Mouse (Mus musculus) hindbrain, embryonic 14.5 days (tissue): ENCODE results near the gene Otog. TPM values are rescaled to one million over a fixed set of nuclear protein-coding genes. Genes with fewer than 3 reads are reported as not detected.

ENCODE experiments used
- ATAC-seq: fragments of 200-750 bp; cut with Nextera tagmentation; 2 replicates; pipeline ENCODE4 v1.8.0; 2017; ENCODE audit warnings: moderate number of reproducible peaks, mild to moderate bottlenecking, moderate TSS enrichment, moderate library complexity; ENCODE audit not compliant: low FRiP score
- DNase-seq: peaks from one replicate; pipeline ENCODE4 v3.0.0-alpha.2; 2015; ENCODE audit warnings: low spot score
- H3K27ac ChIP-seq: fragments of 300-500 bp; sonication (generic); 2 replicates; pipeline ENCODE4 v1.5.1; 2014; ENCODE audit warnings: mild to moderate bottlenecking, moderate library complexity
- H3K27me3 ChIP-seq: fragments of 300-500 bp; sonication (generic); 2 replicates; pipeline ENCODE4 v1.6.1; 2014; ENCODE audit warnings: mild to moderate bottlenecking, low read length, mixed read lengths; ENCODE audit not compliant: control insufficient read depth, insufficient read depth
- H3K36me3 ChIP-seq: fragments of 300-500 bp; sonication (generic); replicated peaks from 2 replicates; pipeline ENCODE4 v1.6.1; 2014; ENCODE audit not compliant: control insufficient read depth, insufficient read depth
- H3K4me1 ChIP-seq: fragments of 300-500 bp; sonication (generic); replicated peaks from 2 replicates; pipeline ENCODE4 v1.6.1; 2014; ENCODE audit warnings: antibody characterized with exemption, low read length, mixed read lengths; ENCODE audit not compliant: control insufficient read depth, insufficient read depth
- H3K4me2 ChIP-seq: fragments of 300-500 bp; sonication (generic); replicated peaks from 2 replicates; pipeline ENCODE4 v1.6.1; 2014; ENCODE audit warnings: mild to moderate bottlenecking, moderate library complexity
- H3K4me3 ChIP-seq: fragments of 300-500 bp; sonication (generic); replicated peaks from 2 replicates; pipeline ENCODE4 v1.5.1; 2014; ENCODE audit warnings: mild to moderate bottlenecking, low read length
- H3K9ac ChIP-seq: fragments of 300-500 bp; sonication (generic); 2 replicates; pipeline ENCODE4 v1.6.1; 2014
- H3K9me3 ChIP-seq: fragments of 300-500 bp; sonication (generic); 2 replicates; pipeline ENCODE4 v1.6.1; 2016; ENCODE audit warnings: low read length; ENCODE audit not compliant: control insufficient read depth
- WGBS: fragments of 180-500 bp; shearing (Covaris S2); extraction: QIAGEN DNeasy Blood & Tissue Kit; methylation state at CpG from one replicate; pipeline ENCODE4 v1.1.7; 2014; 5-methylcytosine and 5-hydroxymethylcytosine counted together
- polyA plus RNA-seq: library from polyadenylated mRNA; unstranded; fragments of >200 nt; fragmentation: Nextera tagmentation; extraction: Ambion mirVana; gene quantifications from 2 replicates; pipeline ENCODE4 v1.2.1, GENCODE M21; 2014

Gene Otog
- polyA plus RNA-seq, 1 experiment from 2014 or later, result 0.11 TPM

DNA sequence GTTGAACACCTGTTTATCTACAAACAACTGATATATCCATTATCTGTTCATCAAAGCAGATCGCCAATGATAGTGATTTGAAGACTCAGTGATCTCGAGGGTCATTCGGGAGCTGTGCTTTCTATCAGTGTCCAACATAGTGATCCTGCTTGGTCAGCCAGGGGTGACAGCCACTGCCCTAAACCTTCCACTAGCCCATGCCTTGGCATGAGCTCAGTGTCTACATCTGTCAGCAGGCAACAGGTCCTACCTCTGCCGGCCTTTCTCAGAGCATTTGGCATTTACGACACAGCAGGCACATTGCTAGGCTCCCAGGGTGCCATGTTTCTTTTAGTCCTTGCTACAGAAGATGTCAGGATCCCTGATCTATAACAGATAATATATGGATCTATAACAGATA, 99.5 kb downstream of the Otog start:
- Histone ChIP-seq H3K9me3 (no peaks in the 10 kb centered on the region), H3K27ac (no peak overlapping the region), H3K9ac (no peak overlapping the region), H3K4me1 (no peaks in the 10 kb centered on the region), H3K27me3 (no peaks in the 10 kb centered on the region), H3K4me3 (no peak overlapping the region), H3K36me3 (no peaks in the 10 kb centered on the region), H3K4me2 (no peak overlapping the region)
- ATAC-seq, result no peak
- 82% methylated on average over 5 of the region's 5 CpGs for WGBS
- no peak for DNase-seq

- ATAC-seq (no peak), DNase-seq (no peak)
- Histone ChIP-seq H3K36me3 (no peaks in the 10 kb centered on the region), H3K4me1 (no peaks in the 10 kb centered on the region), H3K4me3 (no peak overlapping the region), H3K9ac (no peak overlapping the region), H3K4me2 (no peak overlapping the region), H3K9me3 (no peaks in the 10 kb centered on the region), H3K27ac (no peak overlapping the region), H3K27me3 (no peaks in the 10 kb centered on the region)
- 86% methylated on average over 9 of the region's 9 CpGs for WGBS
Measured at GRCm38 (mm10) chr7:46341471-46341870, 100.7 kb downstream of the Otog start.

DNA sequence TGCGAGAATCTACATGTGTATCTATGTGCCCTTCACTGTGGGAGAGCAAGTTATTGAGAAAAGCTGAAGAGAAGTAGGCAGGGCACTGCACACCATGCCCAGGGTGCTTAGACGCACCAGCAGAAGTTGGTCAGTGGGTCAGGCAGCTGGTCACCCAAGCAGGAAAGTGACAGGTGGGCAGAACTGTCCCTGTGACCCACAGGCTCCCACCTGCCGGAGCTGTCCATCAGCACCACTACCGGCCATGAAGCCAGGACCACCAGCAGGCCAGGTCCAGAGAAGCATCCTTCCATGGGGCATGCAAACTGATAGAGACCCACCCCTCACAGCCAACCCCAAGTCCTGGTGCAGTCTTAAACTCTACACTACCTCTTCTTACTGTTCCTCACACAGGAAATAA, 106.9 kb downstream of the Otog start:
- no peak overlapping the region for H3K9ac ChIP-seq
- DNase-seq (no peak), ATAC-seq (no peak)
- H3K27ac ChIP-seq, result no peak overlapping the region
- H3K4me2 ChIP-seq, result no peak overlapping the region
- H3K4me1 ChIP-seq, result no peaks in the 10 kb centered on the region
- WGBS, result 80% methylated on average over 4 of the region's 4 CpGs
- H3K36me3 ChIP-seq, result no peaks in the 10 kb centered on the region
- no peaks in the 10 kb centered on the region for H3K9me3 ChIP-seq
- H3K27me3 ChIP-seq, result peaks cover 27% of the 10 kb centered on the region
- no peak overlapping the region for H3K4me3 ChIP-seq

DNA sequence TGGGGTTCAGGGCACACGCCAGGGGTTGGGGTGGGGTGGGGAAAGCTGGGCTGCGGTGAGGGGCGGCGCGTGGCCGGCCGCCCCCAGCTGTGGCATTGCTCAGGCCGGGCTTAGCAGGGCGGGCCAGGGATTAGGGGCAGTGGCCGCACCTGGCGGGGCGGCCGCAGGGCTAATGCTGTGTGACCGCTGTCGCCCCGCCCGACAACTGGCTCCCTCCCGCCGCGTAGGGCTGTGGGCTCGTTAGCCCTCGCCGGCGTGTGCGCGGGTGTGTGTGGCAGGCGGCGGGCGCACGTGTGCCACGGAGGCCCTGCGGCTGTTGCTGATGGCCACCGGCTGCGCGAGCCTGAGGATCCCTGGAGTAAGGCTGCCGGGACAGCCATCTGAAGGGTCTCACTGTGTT, 108.0 kb downstream of the Otog start:
- Histone ChIP-seq H3K27me3 (peaks cover 27% of the 10 kb centered on the region), H3K9ac (peak overlapping the region; percentile 37; the same call in 1 of the 2 replicates), H3K36me3 (no peaks in the 10 kb centered on the region), H3K4me2 (peak overlapping the region; percentile 52), H3K27ac (no peak overlapping the region), H3K4me3 (peak overlapping the region; percentile 22), H3K4me1 (no peaks in the 10 kb centered on the region), H3K9me3 (no peaks in the 10 kb centered on the region)
- WGBS, result under 1% methylated on average over 31 of the region's 36 CpGs
- DNase-seq, result peak; percentile 29
- no peak for ATAC-seq

DNA sequence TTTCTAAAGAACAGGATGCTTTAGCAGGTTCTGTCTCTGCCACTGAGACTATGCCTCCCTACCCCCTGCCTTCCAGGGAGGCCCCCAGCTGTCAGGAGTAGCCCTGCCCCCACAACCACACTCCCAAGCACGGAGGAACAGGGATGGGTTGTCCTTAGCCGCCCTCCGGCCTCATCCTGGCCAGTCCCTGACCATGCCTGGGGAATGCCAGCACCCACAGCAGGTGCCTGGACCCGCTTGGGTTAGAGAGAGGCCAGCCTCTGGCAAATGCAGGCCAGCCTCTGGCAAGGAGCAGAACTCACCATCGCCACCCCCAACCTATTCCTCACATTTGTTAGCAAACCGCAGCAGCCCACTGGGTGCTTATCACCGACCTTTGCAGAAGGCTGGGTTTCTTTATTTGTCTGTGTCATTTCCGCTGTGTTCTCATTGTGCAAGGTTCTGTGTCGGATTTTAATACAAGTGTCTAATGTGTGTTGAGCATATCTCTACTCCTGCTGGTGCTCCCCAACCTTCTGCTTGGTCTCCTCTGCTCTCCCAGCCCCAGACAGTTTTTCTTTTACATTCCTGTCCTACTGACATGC, 109.4 kb downstream of the Otog start:
- H3K9me3 ChIP-seq, result no peaks in the 10 kb centered on the region
- H3K4me2 ChIP-seq, result no peak overlapping the region
- H3K27me3 ChIP-seq, result peaks cover 27% of the 10 kb centered on the region
- no peaks in the 10 kb centered on the region for H3K4me1 ChIP-seq
- 56% methylated on average over 9 of the region's 9 CpGs for WGBS
- H3K9ac ChIP-seq, result no peak overlapping the region
- DNase-seq (no peak), ATAC-seq (no peak)
- no peaks in the 10 kb centered on the region for H3K36me3 ChIP-seq
- H3K4me3 ChIP-seq, result no peak overlapping the region
- no peak overlapping the region for H3K27ac ChIP-seq

- Histone ChIP-seq H3K4me2 (no peak overlapping the region), H3K27ac (no peak overlapping the region), H3K9me3 (no peaks in the 10 kb centered on the region), H3K27me3 (peaks cover 25% of the 10 kb centered on the region), H3K4me1 (no peaks in the 10 kb centered on the region), H3K4me3 (no peak overlapping the region), H3K36me3 (no peaks in the 10 kb centered on the region), H3K9ac (no peak overlapping the region)
- DNase-seq, result no peak
- 68% methylated on average over 2 of the region's 2 CpGs for WGBS
- no peak for ATAC-seq
Measured at GRCm38 (mm10) chr7:46352748-46353147, 112.0 kb downstream of the Otog start.

- H3K36me3 ChIP-seq, result no peaks in the 10 kb centered on the region
- H3K4me3 ChIP-seq, result no peak overlapping the region
- H3K27me3 ChIP-seq, result peaks cover 20% of the 10 kb centered on the region
- H3K9me3 ChIP-seq, result no peaks in the 10 kb centered on the region
- whole genome bisulfite sequencing, result 79% methylated on average over 8 of the region's 8 CpGs
- no peaks in the 10 kb centered on the region for H3K4me1 ChIP-seq
- no peak overlapping the region for H3K4me2 ChIP-seq
- DNase-seq, result no peak
- no peak overlapping the region for H3K27ac ChIP-seq
- ATAC-seq, result no peak
- no peak overlapping the region for H3K9ac ChIP-seq
Measured at GRCm38 (mm10) chr7:46353216-46353615, 112.4 kb downstream of the Otog start.

DNA sequence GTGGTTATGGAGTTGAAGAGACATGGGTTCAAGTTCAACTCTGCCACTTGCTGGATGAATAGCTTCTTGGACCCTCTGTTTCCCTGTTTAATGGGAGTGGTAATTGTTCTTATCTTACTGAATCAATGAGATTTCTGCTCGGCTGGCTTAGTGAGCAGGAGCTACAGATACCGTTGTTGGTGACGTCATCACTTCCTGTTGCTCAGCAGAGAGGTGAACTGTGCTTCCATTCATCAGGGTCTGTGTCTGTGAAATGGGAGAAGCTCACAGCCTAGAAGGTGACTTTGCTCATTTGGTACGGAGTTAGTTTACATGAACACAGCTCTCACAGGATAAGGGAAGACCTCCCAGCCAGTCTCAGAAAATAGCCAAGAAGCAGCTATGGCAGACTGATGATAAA, 113.1 kb downstream of the Otog start:
- WGBS, result 83% methylated on average over 4 of the region's 4 CpGs

More for the DNA sequence above, 113.1 kb downstream of the Otog start:
- DNase-seq (no peak), ATAC-seq (no peak)
- Histone ChIP-seq H3K36me3 (no peaks in the 10 kb centered on the region), H3K9ac (no peak overlapping the region), H3K27ac (no peak overlapping the region), H3K4me2 (no peak overlapping the region), H3K27me3 (peaks cover 14% of the 10 kb centered on the region), H3K4me1 (no peaks in the 10 kb centered on the region), H3K4me3 (no peak overlapping the region), H3K9me3 (no peaks in the 10 kb centered on the region)
